Comparison of ENCODE assay signal across 17 mouse cellular contexts in genomic region chr4:142378452-142378851, GRCm38 (mm10).
A peak's percentile ranks its signal among the peaks of the same experiment; 100 is the strongest.
DNase-seq lines count a peak whose midpoint lies in the region; ATAC-seq and TF ChIP-seq lines count a peak whose summit lies in the region.
"Had no signal": no experiment of that assay in that cellular context is flagged by ENCODE, and none has a peak within 500 bp of the region (broad histone marks: within the 10 kb centered on the region; RNA-seq: fewer than 3 reads in every experiment).

No protein-coding gene starts in this region.

- H3K4me1 ChIP-seq in hindbrain, embryonic 11.5 days (replicated peaks; ENCODE audit: control insufficient read depth, insufficient read depth, low read length): no peaks in the 10 kb centered on the region
- H3K4me1 ChIP-seq in hindbrain, postnatal 0 days (ENCODE audit: insufficient read depth, low read length): no peaks in the 10 kb centered on the region
- peaks cover 10% of the 10 kb centered on the region; the same call in 1 of the 2 replicates for H3K4me1 ChIP-seq in midbrain, embryonic 11.5 days (ENCODE audit: control insufficient read depth, insufficient read depth, low read length)
- peaks cover 8% of the 10 kb centered on the region; the same call in 1 of the 2 replicates for H3K4me1 ChIP-seq in neural tube, embryonic 12.5 days
- H3K4me1 ChIP-seq in heart, adult 2 months (ENCODE audit: control insufficient read depth, insufficient read depth, low read length): no peaks in the 10 kb centered on the region
- H3K4me1 ChIP-seq: megakaryocyte, embryonic 14.5 days had no signal

- H3K79me2 ChIP-seq in heart, adult 2 months (replicated peaks; ENCODE audit: control insufficient read depth, insufficient read depth, low read length): no peaks in the 10 kb centered on the region

- no peak for TF ChIP-seq POLR2A in heart, adult 2 months (IDR thresholded peaks at IDR 0.05; ENCODE audit: insufficient read depth, low read depth, low read length)

- no peak overlapping the region for H3K4me3 ChIP-seq in hindbrain, embryonic 11.5 days (ENCODE audit: low read depth, low read length)
- H3K4me3 ChIP-seq in hindbrain, postnatal 0 days (ENCODE audit: low read length): no peak overlapping the region
- H3K4me3 ChIP-seq in midbrain, embryonic 11.5 days (ENCODE audit: low read depth, low read length): no peak overlapping the region
- H3K4me3 ChIP-seq in neural tube, embryonic 12.5 days: no peak overlapping the region
- no peak overlapping the region for H3K4me3 ChIP-seq in heart, adult 2 months
- H3K4me3 ChIP-seq: megakaryocyte, embryonic 14.5 days had no signal

- H3K36me3 ChIP-seq in hindbrain, embryonic 11.5 days (ENCODE audit: control insufficient read depth, insufficient read depth, low read length): no peaks in the 10 kb centered on the region
- no peaks in the 10 kb centered on the region for H3K36me3 ChIP-seq in hindbrain, postnatal 0 days (ENCODE audit: insufficient read depth, low read length)
- H3K36me3 ChIP-seq in midbrain, embryonic 11.5 days (ENCODE audit: control insufficient read depth, insufficient read depth, low read length): no peaks in the 10 kb centered on the region
- no peaks in the 10 kb centered on the region for H3K36me3 ChIP-seq in neural tube, embryonic 12.5 days
- H3K36me3 ChIP-seq in heart, adult 2 months (ENCODE audit: control insufficient read depth, insufficient read depth, low read length): no peaks in the 10 kb centered on the region

- ATAC-seq in hindbrain, embryonic 11.5 days (ENCODE audit: low FRiP score): 0 out of 2 replicates have a peak, but pooled peaks have one; percentile 46
- no peak for ATAC-seq in hindbrain, postnatal 0 days
- peak; percentile 64; the same call in 1 of the 2 replicates for ATAC-seq in midbrain, embryonic 11.5 days (ENCODE audit: low FRiP score)
- ATAC-seq in neural tube, embryonic 12.5 days (ENCODE audit: low FRiP score, low read depth): no peak
- ATAC-seq: intestine, embryonic 16.5 days; liver, postnatal 0 days had no signal

- TF ChIP-seq CTCF in hindbrain, postnatal 0 days (IDR thresholded peaks at IDR 0.05; ENCODE audit: low read depth): no peak
- no peak for TF ChIP-seq CTCF in heart, adult 2 months (IDR thresholded peaks at IDR 0.05)

- WGBS in hindbrain, embryonic 11.5 days: 34% methylated on average over 9 of the region's 9 CpGs
- WGBS in hindbrain, postnatal 0 days: 35% methylated on average over 9 of the region's 9 CpGs
- 7% methylated on average over 9 of the region's 9 CpGs for WGBS in midbrain, embryonic 11.5 days
- WGBS in neural tube, embryonic 12.5 days: 32% methylated on average over 9 of the region's 9 CpGs
- 50% methylated on average over 9 of the region's 9 CpGs for WGBS in heart, adult 2 months

- H3K27me3 ChIP-seq in hindbrain, embryonic 11.5 days (ENCODE audit: control insufficient read depth, insufficient read depth, low read length): no peaks in the 10 kb centered on the region
- H3K27me3 ChIP-seq in hindbrain, postnatal 0 days (ENCODE audit: insufficient read depth, low read length): no peaks in the 10 kb centered on the region
- no peaks in the 10 kb centered on the region; the same call in 1 of the 2 replicates for H3K27me3 ChIP-seq in midbrain, embryonic 11.5 days (ENCODE audit: control insufficient read depth, insufficient read depth, low read length)
- no peaks in the 10 kb centered on the region for H3K27me3 ChIP-seq in neural tube, embryonic 12.5 days (replicated peaks)
- no peaks in the 10 kb centered on the region for H3K27me3 ChIP-seq in heart, adult 2 months (ENCODE audit: control insufficient read depth, insufficient read depth, low read length)
- H3K27me3 ChIP-seq: megakaryocyte, embryonic 14.5 days had no signal

- no peak for TF ChIP-seq EP300 in heart, adult 2 months (IDR thresholded peaks at IDR 0.05; ENCODE audit: insufficient read depth, low read depth, low read length)

- intact Hi-C loops in gastrocnemius, postnatal 36 days (cut with DNase I): no loop called here
- intact Hi-C loops in heart, adult 2 months (cut with DNase I): no loop called here

- DNase-seq in hindbrain, embryonic 11.5 days (ENCODE audit: low spot score): peak; percentile 34
- DNase-seq in hindbrain, postnatal 0 days (ENCODE audit: low spot score): no peak
- peak; percentile 87 for DNase-seq in midbrain, embryonic 11.5 days (ENCODE audit: low spot score, missing footprints)
- no peak for DNase-seq in gastrocnemius, postnatal 36 days
- no peak for DNase-seq in heart, adult 2 months
- no peak for DNase-seq in cerebellum, adult 11 months
- DNase-seq: cerebellum, postnatal 10 days; gastrocnemius, postnatal 14 days; heart, postnatal 14 days; layer of hippocampus, postnatal 36 days; liver; liver, postnatal 0 days; lung, postnatal 14 days had no signal

- no peak overlapping the region for H3K27ac ChIP-seq in hindbrain, embryonic 11.5 days (ENCODE audit: low read depth, low read length)
- H3K27ac ChIP-seq in hindbrain, postnatal 0 days: no peak overlapping the region
- no peak overlapping the region for H3K27ac ChIP-seq in midbrain, embryonic 11.5 days (ENCODE audit: low read depth, low read length)
- no peak overlapping the region for H3K27ac ChIP-seq in neural tube, embryonic 12.5 days
- no peak overlapping the region for H3K27ac ChIP-seq in heart, adult 2 months

- no peak overlapping the region for H3K4me2 ChIP-seq in hindbrain, embryonic 11.5 days (replicated peaks; ENCODE audit: low read depth, low read length)
- no peak overlapping the region for H3K4me2 ChIP-seq in hindbrain, postnatal 0 days (ENCODE audit: low read depth, low read length)
- H3K4me2 ChIP-seq in midbrain, embryonic 11.5 days: no peak overlapping the region; the same call in 1 of the 2 replicates
- 0 out of 2 replicates have a peak overlapping the region, but pooled peaks have one; percentile 16 for H3K4me2 ChIP-seq in neural tube, embryonic 12.5 days (replicated peaks)
- H3K4me2 ChIP-seq: heart, embryonic 11.5 days had no signal

- no peak overlapping the region for H3K9ac ChIP-seq in hindbrain, embryonic 11.5 days (ENCODE audit: low read depth, low read length)
- H3K9ac ChIP-seq in hindbrain, postnatal 0 days (replicated peaks; ENCODE audit: low read length): no peak overlapping the region
- H3K9ac ChIP-seq in midbrain, embryonic 11.5 days (ENCODE audit: low read length): no peak overlapping the region
- H3K9ac ChIP-seq in neural tube, embryonic 12.5 days: no peak overlapping the region
- no peak overlapping the region for H3K9ac ChIP-seq in heart, adult 2 months (ENCODE audit: low read depth, low read length)
- H3K9ac ChIP-seq: liver, postnatal 0 days had no signal

- no peaks in the 10 kb centered on the region for H3K9me3 ChIP-seq in hindbrain, embryonic 11.5 days (ENCODE audit: control insufficient read depth, low read length)
- no peaks in the 10 kb centered on the region for H3K9me3 ChIP-seq in hindbrain, postnatal 0 days (ENCODE audit: low read length)
- H3K9me3 ChIP-seq in midbrain, embryonic 11.5 days (ENCODE audit: control insufficient read depth, low read length): no peaks in the 10 kb centered on the region
- no peaks in the 10 kb centered on the region for H3K9me3 ChIP-seq in neural tube, embryonic 12.5 days

Comparison
In these comparisons a context has a peak if more than half of its experiments do, and no peak if none do; other contexts are left out.
1. ATAC-seq: peak in hindbrain, embryonic 11.5 days (single experiment) and midbrain, embryonic 11.5 days (single experiment); none in hindbrain, postnatal 0 days (single experiment) and neural tube, embryonic 12.5 days (single experiment).
2. DNase-seq: peak in hindbrain, embryonic 11.5 days (single experiment) and midbrain, embryonic 11.5 days (single experiment); none in hindbrain, postnatal 0 days (single experiment), gastrocnemius, postnatal 36 days (0 of 2), heart, adult 2 months (0 of 2) and cerebellum, adult 11 months (single experiment).